Mouse (Mus musculus) kidney, embryonic 16.5 days (tissue): Measurements from ENCODE around the gene Timm44. TPM values are rescaled to one million over a fixed set of nuclear protein-coding genes. Genes with fewer than 3 reads are reported as not detected.
A peak's percentile ranks its signal among the peaks of the same experiment; 100 is the strongest.
"Not testable (repeated sequence)": the region's sequence is repeated elsewhere in the genome, so short reads cannot be mapped to it uniquely, and the experiment has no call there.

Source experiments
- ATAC-seq: fragments of 200-750 bp; cut with Nextera tagmentation; 2 replicates; pipeline ENCODE4 v1.8.0; 2017; ENCODE audit warnings: moderate TSS enrichment; ENCODE audit not compliant: low FRiP score, low TSS enrichment
- H3K27ac ChIP-seq: fragments of 300-500 bp; sonication (generic); 2 replicates; pipeline ENCODE4 v1.5.1; 2014; ENCODE audit warnings: low read length
- H3K27me3 ChIP-seq: fragments of 300-500 bp; sonication (generic); 2 replicates; pipeline ENCODE4 v1.6.1; 2014; ENCODE audit warnings: low read length, control low read depth, mixed read lengths; ENCODE audit not compliant: insufficient read depth
- H3K36me3 ChIP-seq: fragments of 300-500 bp; sonication (generic); 2 replicates; pipeline ENCODE4 v1.6.1; 2014; ENCODE audit warnings: low read length, control low read depth, mixed read lengths; ENCODE audit not compliant: insufficient read depth
- H3K4me1 ChIP-seq: fragments of 300-500 bp; sonication (generic); 2 replicates; pipeline ENCODE4 v1.6.1; 2014; ENCODE audit warnings: low read length, control low read depth, mixed read lengths; ENCODE audit not compliant: insufficient read depth
- H3K4me2 ChIP-seq: fragments of 300-500 bp; sonication (generic); replicated peaks from 2 replicates; pipeline ENCODE4 v1.6.1; 2014; ENCODE audit warnings: low read depth, low read length
- H3K4me3 ChIP-seq: fragments of 300-500 bp; sonication (generic); 2 replicates; pipeline ENCODE4 v1.5.1; 2014; ENCODE audit warnings: mild to moderate bottlenecking, low read length
- H3K9ac ChIP-seq: fragments of 300-500 bp; sonication (generic); replicated peaks from 2 replicates; pipeline ENCODE4 v1.6.1; 2014; ENCODE audit warnings: low read length
- H3K9me3 ChIP-seq: fragments of 300-500 bp; sonication (generic); 2 replicates; pipeline ENCODE4 v1.6.1; 2016; ENCODE audit warnings: low read length, control low read depth
- WGBS: fragments of 180-500 bp; shearing (Covaris S2); extraction: QIAGEN DNeasy Blood & Tissue Kit; methylation state at CpG from one replicate; pipeline ENCODE4 v1.1.7; 2014; 5-methylcytosine and 5-hydroxymethylcytosine counted together
- polyA plus RNA-seq: library from polyadenylated mRNA; unstranded; fragments of >200 nt; fragmentation: Nextera tagmentation; extraction: Ambion mirVana; gene quantifications from 2 replicates; pipeline ENCODE4 v1.2.1, GENCODE M21; 2015

Gene Timm44
- polyA plus RNA-seq, 1 experiment from 2014 or later: 86.1 TPM

- ATAC-seq, H3K27me3 ChIP-seq, H3K9ac ChIP-seq, H3K27ac ChIP-seq, H3K4me2 ChIP-seq, H3K4me3 ChIP-seq, H3K9me3 ChIP-seq: not testable (repeated sequence)
- 82% methylated on average over 7 of the region's 7 CpGs for WGBS
- peaks cover 35% of the 10 kb centered on the region for H3K4me1 ChIP-seq
- peaks cover 37% of the 10 kb centered on the region for H3K36me3 ChIP-seq
These were observed 20.2 kb downstream of the Timm44 start for GRCm38 (mm10) chr8:4255471-4255870.

GRCm38 (mm10) chr8:4254001-4254400 is 21.7 kb downstream of the Timm44 start:
- peak overlapping the region; percentile 95 for H3K4me3 ChIP-seq
- 61% methylated on average over 6 of the region's 6 CpGs for WGBS
- H3K4me1 ChIP-seq: peaks cover 39% of the 10 kb centered on the region
- no peaks in the 10 kb centered on the region for H3K27me3 ChIP-seq
- H3K27ac ChIP-seq: no peak overlapping the region; the same call in 1 of the 2 replicates
- peaks cover 28% of the 10 kb centered on the region for H3K36me3 ChIP-seq
- no peaks in the 10 kb centered on the region for H3K9me3 ChIP-seq
- H3K4me2 ChIP-seq: peak overlapping the region; percentile 72
- H3K9ac ChIP-seq: peak overlapping the region; percentile 96
- no peak for ATAC-seq

GRCm38 (mm10) chr8:4252934-4253841 is 22.5 kb downstream of the Timm44 start, which contains the start of gene Snapc2:
TSS of gene Snapc2 (plus strand) at chr8:4253080.
- H3K4me1 ChIP-seq: peaks cover 42% of the 10 kb centered on the region
- peak; percentile 88 for ATAC-seq
- peak within 1 kb of the TSS; percentile 95 for H3K4me3 ChIP-seq
- H3K36me3 ChIP-seq: peaks cover 28% of the 10 kb centered on the region
- under 1% methylated on average over 69 of the region's 69 CpGs for WGBS
- peak within 1 kb of the TSS; percentile 96 for H3K9ac ChIP-seq
- H3K27me3 ChIP-seq: no peaks in the 10 kb centered on the region
- no peaks in the 10 kb centered on the region for H3K9me3 ChIP-seq
- peak within 1 kb of the TSS; percentile 96 for H3K27ac ChIP-seq
- peak within 1 kb of the TSS; percentile 72 for H3K4me2 ChIP-seq

GRCm38 (mm10) chr8:4252116-4252760 is 23.5 kb downstream of the Timm44 start:
- Histone ChIP-seq H3K9me3 (no peaks in the 10 kb centered on the region), H3K4me1 (peaks cover 33% of the 10 kb centered on the region), H3K27ac (no peak overlapping the region; the same call in 1 of the 2 replicates), H3K9ac (peak overlapping the region; percentile 96), H3K36me3 (peaks cover 34% of the 10 kb centered on the region), H3K4me3 (peak overlapping the region; percentile 95), H3K27me3 (no peaks in the 10 kb centered on the region), H3K4me2 (peak overlapping the region; percentile 72)
- 44% methylated on average over 8 of the region's 8 CpGs for WGBS
- ATAC-seq: no peak

- Histone ChIP-seq H3K9ac (peak overlapping the region; percentile 14; the same call in 1 of the 2 replicates), H3K9me3 (no peaks in the 10 kb centered on the region), H3K27ac (no peak overlapping the region), H3K4me1 (peaks cover 29% of the 10 kb centered on the region), H3K36me3 (peaks cover 36% of the 10 kb centered on the region), H3K4me3 (no peak overlapping the region), H3K27me3 (no peaks in the 10 kb centered on the region), H3K4me2 (no peak overlapping the region)
- peak; percentile 3; the same call in 1 of the 2 replicates for ATAC-seq
- 43% methylated on average over 26 of the region's 26 CpGs for WGBS
These were observed 25.3 kb downstream of the Timm44 start for GRCm38 (mm10) chr8:4250306-4250970.

- WGBS: 6% methylated on average over 29 of the region's 29 CpGs
- peaks cover 26% of the 10 kb centered on the region for H3K4me1 ChIP-seq
- H3K27me3 ChIP-seq: no peaks in the 10 kb centered on the region
- H3K27ac ChIP-seq: peak overlapping the region; percentile 3; the same call in 1 of the 2 replicates
- no peaks in the 10 kb centered on the region for H3K9me3 ChIP-seq
- H3K9ac ChIP-seq: peak overlapping the region; percentile 7
- H3K4me2 ChIP-seq: 0 out of 2 replicates have a peak overlapping the region, but pooled peaks have one; percentile 8
- peaks cover 38% of the 10 kb centered on the region for H3K36me3 ChIP-seq
- H3K4me3 ChIP-seq: no peak overlapping the region
- no peak for ATAC-seq
These were observed 26.5 kb downstream of the Timm44 start for GRCm38 (mm10) chr8:4249213-4249612.

GRCm38 (mm10) chr8:4247951-4248540 is 27.7 kb downstream of the Timm44 start, which contains the start of gene Tgfbr3l:
TSS of gene Tgfbr3l (plus strand) at chr8:4248214.
- H3K4me3 ChIP-seq: no peak within 1 kb of the TSS
- no peaks in the 10 kb centered on the region for H3K9me3 ChIP-seq
- ATAC-seq: no peak
- WGBS: 73% methylated on average over 15 of the region's 15 CpGs
- peaks cover 18% of the 10 kb centered on the region for H3K4me1 ChIP-seq
- 0 out of 2 replicates have a peak within 1 kb of the TSS, but pooled peaks have one; percentile 8 for H3K4me2 ChIP-seq
- H3K27me3 ChIP-seq: no peaks in the 10 kb centered on the region
- H3K9ac ChIP-seq: no peak within 1 kb of the TSS; the same call in 1 of the 2 replicates
- peaks cover 50% of the 10 kb centered on the region for H3K36me3 ChIP-seq
- peak within 1 kb of the TSS; percentile 3; the same call in 1 of the 2 replicates for H3K27ac ChIP-seq

GRCm38 (mm10) chr8:4247241-4247640 is 28.5 kb downstream of the Timm44 start:
- Histone ChIP-seq H3K36me3 (peaks cover 56% of the 10 kb centered on the region), H3K4me1 (peaks cover 15% of the 10 kb centered on the region), H3K4me2 (no peak overlapping the region), H3K27me3 (no peaks in the 10 kb centered on the region), H3K9ac (no peak overlapping the region), H3K9me3 (no peaks in the 10 kb centered on the region), H3K27ac (no peak overlapping the region), H3K4me3 (no peak overlapping the region)
- WGBS: 91% methylated on average over 8 of the region's 8 CpGs
- no peak for ATAC-seq

GRCm38 (mm10) chr8:4245737-4246136 is 30.0 kb downstream of the Timm44 start:
- Histone ChIP-seq H3K27ac (no peak overlapping the region), H3K27me3 (no peaks in the 10 kb centered on the region), H3K36me3 (peaks cover 56% of the 10 kb centered on the region), H3K9me3 (no peaks in the 10 kb centered on the region), H3K9ac (no peak overlapping the region), H3K4me1 (peaks cover 21% of the 10 kb centered on the region), H3K4me3 (no peak overlapping the region), H3K4me2 (no peak overlapping the region)
- WGBS: 79% methylated on average over 13 of the region's 13 CpGs
- no peak for ATAC-seq
